8 mouse cellular contexts compared by ENCODE assay signal in genomic region chr14:105897569-105898101, GRCm38 (mm10). TPM values are rescaled to one million over a fixed set of nuclear protein-coding genes. Genes with fewer than 3 reads are reported as not detected.
DNase-seq lines count a peak whose midpoint lies in the region; ATAC-seq and TF ChIP-seq lines count a peak whose summit lies in the region.

No protein-coding gene starts in this region.

- POLR2A ChIA-PET in Patski (lab: Charles Lee) = interaction anchor here (0.7 kb wide), 1 partner anchor 425 kb away, joined by 3 read pairs; no protein-coding TSS in a partner anchor

- peak; percentile 22 for ATAC-seq in Patski
- no peak for ATAC-seq in megakaryocyte-erythroid progenitor cell, adult 5-6 weeks (replicated peaks; ENCODE audit: low FRiP score, low TSS enrichment, poor library complexity, severe bottlenecking)

- CTCF ChIA-PET in Patski (lab: Charles Lee) = interaction anchor here (1.5 to 1.7 kb wide), 3 partner anchors 79 to 423 kb away, joined by 5 to 7 read pairs (median 6); no protein-coding TSS in a partner anchor

- no peaks in the 10 kb centered on the region for H3K27me3 ChIP-seq in Patski

- TF ChIP-seq CTCF in Patski (IDR thresholded peaks at IDR 0.05) = no peak

- intact Hi-C loops in heart, postnatal 36 days (cut with DNase I) = loop anchor here (1.0 to 10.0 kb wide), 8 partner anchors 165 to 723 kb away; partner anchors contain the start of genes Ndfip2 and Rbm26

- no peak for DNase-seq in Patski (ENCODE audit: low read depth, low spot score)
- peak; percentile 74 for DNase-seq in cerebellum, adult 18-20 months
- peak; percentile 80 for DNase-seq in forelimb bud, embryonic 11.5 days (ENCODE audit: low read depth, low spot score)
- peak; percentile 64 to 71 for DNase-seq in heart, postnatal 36 days
- DNase-seq in layer of hippocampus, adult 8-10 months (ENCODE audit: low spot score in 2 of 2) = peak; percentile 53 to 66
- DNase-seq in lung, adult 18-20 months = peak; percentile 68 to 78
- DNase-seq in retina, adult 2 months (ENCODE audit: low read depth, low spot score) = peak; percentile 71

- in situ Hi-C loops in Patski (cut with MboI; ENCODE audit: low pct_unique_long_range_greater_than_20kb) = no loop called here

RNA-seq across cellular contexts. Expression of gene Spry2, which starts 1.0 kb away (rescaled TPM):
- polyA plus RNA-seq in Patski (2021) = 42.2 TPM
- 10 to 100 TPM; 27.5 to 30.4 TPM for total RNA-seq in heart, postnatal 36 days (2021)
- total RNA-seq in layer of hippocampus, adult 8-10 months (2022) = 10 to 100 TPM; 69.0 to 80.8 (median 69.4) TPM
- total RNA-seq in megakaryocyte-erythroid progenitor cell, adult 5-6 weeks (2014; fragmentation: Nextera tagmentation) = 4.5 and 5.1 TPM in 2 replicates
- 4.7 and 7.1 TPM in 2 replicates for total RNA-seq in megakaryocyte-erythroid progenitor cell, adult 5-6 weeks (2017)
